Mouse (Mus musculus): ENCODE data around the gene Dclre1a.

GRCm38 (mm10) chr19:56486926-56487325, 61.1 kb downstream of the Dclre1a start:
- no peak for TF ChIP-seq CTCF (conservative IDR thresholded peaks at IDR 0.05; ENCODE audit: low read length)
- no peak for TF ChIP-seq POU5F1 (IDR thresholded peaks at IDR 0.05; ENCODE audit: borderline replicate concordance, low read length)
